Mouse (Mus musculus): ENCODE data around the gene Gm13283. TPM values are rescaled to one million over a fixed set of nuclear protein-coding genes. Genes with fewer than 3 reads are reported as not detected.
"Not testable (repeated sequence)": the region's sequence is repeated elsewhere in the genome, so short reads cannot be mapped to it uniquely, and the experiment has no call there.

The Gm13283 gene
- 0.22 TPM in 1 of 2 replicates, not detected in the other for polyA plus RNA-seq (2015; fragmentation: Nextera tagmentation; extraction: Ambion mirVana)

- H3K27me3 ChIP-seq; H3K27ac ChIP-seq; H3K9ac ChIP-seq; H3K9me3 ChIP-seq; ATAC-seq (ENCODE audit: low FRiP score); H3K36me3 ChIP-seq; H3K4me1 ChIP-seq (replicated peaks): not testable (repeated sequence)
- Histone ChIP-seq H3K4me2 (peak within 1 kb of the TSS; percentile 61), H3K4me3 (peak within 1 kb of the TSS; percentile 35)
- 18% methylated on average over 10 of the region's 14 CpGs for WGBS
Measured at GRCm38 (mm10) chr4:88759610-88760268, at the start of gene Gm13283. Gene Gm13283 (plus strand): TSS chr4:88760119.

- Histone ChIP-seq H3K9ac (no peak overlapping the region), H3K4me3 (no peak overlapping the region), H3K4me1 (replicated peaks) (peaks cover 18% of the 10 kb centered on the region), H3K27me3 (no peaks in the 10 kb centered on the region), H3K27ac (no peak overlapping the region), H3K36me3 (peaks cover 38% of the 10 kb centered on the region), H3K4me2 (no peak overlapping the region), H3K9me3 (no peaks in the 10 kb centered on the region)
- ATAC-seq (ENCODE audit: low FRiP score), result no peak
- 77% methylated on average over 1 of the region's 1 CpGs for WGBS
Measured at GRCm38 (mm10) chr4:88714281-88714680, 45.6 kb upstream of the Gm13283 start.

GRCm38 (mm10) chr4:88715059-88715458 is 44.9 kb upstream of the Gm13283 start:
- peaks cover 40% of the 10 kb centered on the region for H3K36me3 ChIP-seq
- no peak overlapping the region for H3K9ac ChIP-seq
- no peaks in the 10 kb centered on the region for H3K27me3 ChIP-seq
- no peak overlapping the region for H3K4me3 ChIP-seq
- no peak overlapping the region for H3K27ac ChIP-seq
- H3K4me2 ChIP-seq, result no peak overlapping the region
- no peak for ATAC-seq (ENCODE audit: low FRiP score)
- H3K9me3 ChIP-seq, result no peaks in the 10 kb centered on the region
- peaks cover 20% of the 10 kb centered on the region for H3K4me1 ChIP-seq (replicated peaks)

- ATAC-seq (ENCODE audit: low FRiP score), result no peak
- Histone ChIP-seq H3K27ac (no peak overlapping the region), H3K4me2 (peak overlapping the region; percentile 91), H3K27me3 (no peaks in the 10 kb centered on the region), H3K4me1 (replicated peaks) (peaks cover 34% of the 10 kb centered on the region), H3K4me3 (peak overlapping the region; percentile 35), H3K9ac (peak overlapping the region; percentile 56), H3K36me3 (peaks cover 38% of the 10 kb centered on the region), H3K9me3 (no peaks in the 10 kb centered on the region)
- 65% methylated on average over 1 of the region's 1 CpGs for WGBS
Measured at GRCm38 (mm10) chr4:88718715-88719114, 41.2 kb upstream of the Gm13283 start.

- Histone ChIP-seq H3K9me3 (no peaks in the 10 kb centered on the region), H3K4me2 (peak within 1 kb of the TSS; percentile 91), H3K27me3 (no peaks in the 10 kb centered on the region), H3K27ac (peak within 1 kb of the TSS; percentile 96), H3K36me3 (peaks cover 14% of the 10 kb centered on the region), H3K4me1 (replicated peaks) (peaks cover 27% of the 10 kb centered on the region), H3K9ac (peak within 1 kb of the TSS; percentile 94), H3K4me3 (peak within 1 kb of the TSS; percentile 71)
- under 1% methylated on average over 71 of the region's 82 CpGs for WGBS
- ATAC-seq (ENCODE audit: low FRiP score), result peak; percentile 99
Measured at GRCm38 (mm10) chr4:88721791-88722721, 37.9 kb upstream of the Gm13283 start, which contains the start of the genes Gm26566 and Klhl9. Gene Gm26566 (plus strand): TSS chr4:88721805. Gene Klhl9 (minus strand): TSS chr4:88722465.

GRCm38 (mm10) chr4:88723497-88724090 is 36.3 kb upstream of the Gm13283 start:
- 68% methylated on average over 8 of the region's 8 CpGs for WGBS
- H3K9me3 ChIP-seq, result no peaks in the 10 kb centered on the region
- no peak for ATAC-seq (ENCODE audit: low FRiP score)
- H3K4me1 ChIP-seq (replicated peaks), result peaks cover 21% of the 10 kb centered on the region
- H3K27me3 ChIP-seq, result no peaks in the 10 kb centered on the region
- H3K36me3 ChIP-seq, result peaks cover 11% of the 10 kb centered on the region
- H3K4me2 ChIP-seq, result no peak overlapping the region
- H3K9ac ChIP-seq, result no peak overlapping the region
- no peak overlapping the region for H3K4me3 ChIP-seq
- H3K27ac ChIP-seq, result no peak overlapping the region

GRCm38 (mm10) chr4:88726727-88727126 is 33.2 kb upstream of the Gm13283 start:
- Histone ChIP-seq H3K4me2 (no peak overlapping the region), H3K4me3 (no peak overlapping the region), H3K36me3 (no peaks in the 10 kb centered on the region), H3K27me3 (no peaks in the 10 kb centered on the region), H3K4me1 (replicated peaks) (no peaks in the 10 kb centered on the region), H3K27ac (no peak overlapping the region), H3K9ac (no peak overlapping the region), H3K9me3 (no peaks in the 10 kb centered on the region)
- WGBS, result 79% methylated on average over 6 of the region's 6 CpGs
- no peak for ATAC-seq (ENCODE audit: low FRiP score)

- H3K4me2 ChIP-seq, result no peak overlapping the region
- H3K9me3 ChIP-seq, result no peaks in the 10 kb centered on the region
- H3K27me3 ChIP-seq, result no peaks in the 10 kb centered on the region
- H3K36me3 ChIP-seq, result no peaks in the 10 kb centered on the region
- no peak overlapping the region for H3K9ac ChIP-seq
- no peak overlapping the region for H3K27ac ChIP-seq
- ATAC-seq (ENCODE audit: low FRiP score), result no peak
- H3K4me1 ChIP-seq (replicated peaks), result no peaks in the 10 kb centered on the region
- H3K4me3 ChIP-seq, result no peak overlapping the region
- WGBS, result 0% methylated on average over 1 of the region's 1 CpGs
Measured at GRCm38 (mm10) chr4:88727324-88727723, 32.6 kb upstream of the Gm13283 start.

GRCm38 (mm10) chr4:88738480-88738879 is 21.4 kb upstream of the Gm13283 start:
- no peaks in the 10 kb centered on the region for H3K9me3 ChIP-seq
- H3K4me3 ChIP-seq, result no peak overlapping the region
- H3K36me3 ChIP-seq, result no peaks in the 10 kb centered on the region
- ATAC-seq (ENCODE audit: low FRiP score), result no peak
- no peak overlapping the region for H3K27ac ChIP-seq
- peaks cover 4% of the 10 kb centered on the region; the same call in 1 of the 2 replicates for H3K27me3 ChIP-seq
- H3K9ac ChIP-seq, result no peak overlapping the region
- no peak overlapping the region for H3K4me2 ChIP-seq
- no peaks in the 10 kb centered on the region for H3K4me1 ChIP-seq (replicated peaks)
- 5% methylated on average over 2 of the region's 2 CpGs for WGBS

GRCm38 (mm10) chr4:88739036-88739435 is 20.9 kb upstream of the Gm13283 start:
- ATAC-seq (ENCODE audit: low FRiP score), result no peak
- H3K36me3 ChIP-seq, result no peaks in the 10 kb centered on the region
- H3K9ac ChIP-seq, result no peak overlapping the region
- H3K9me3 ChIP-seq, result no peaks in the 10 kb centered on the region
- no peak overlapping the region for H3K27ac ChIP-seq
- 90% methylated on average over 6 of the region's 6 CpGs for WGBS
- peaks cover 4% of the 10 kb centered on the region; the same call in 1 of the 2 replicates for H3K27me3 ChIP-seq
- H3K4me1 ChIP-seq (replicated peaks), result no peaks in the 10 kb centered on the region
- no peak overlapping the region for H3K4me2 ChIP-seq
- H3K4me3 ChIP-seq, result no peak overlapping the region

- Histone ChIP-seq H3K27ac (no peak overlapping the region), H3K36me3 (no peaks in the 10 kb centered on the region), H3K4me1 (replicated peaks) (no peaks in the 10 kb centered on the region), H3K4me2 (no peak overlapping the region), H3K9ac (no peak overlapping the region), H3K9me3 (no peaks in the 10 kb centered on the region), H3K27me3 (no peaks in the 10 kb centered on the region), H3K4me3 (no peak overlapping the region)
- WGBS, result 96% methylated on average over 4 of the region's 4 CpGs
- ATAC-seq (ENCODE audit: low FRiP score), result no peak
Measured at GRCm38 (mm10) chr4:88741426-88741825, 18.5 kb upstream of the Gm13283 start.

GRCm38 (mm10) chr4:88742771-88743371 is 17.0 kb upstream of the Gm13283 start:
- no peaks in the 10 kb centered on the region for H3K36me3 ChIP-seq
- no peaks in the 10 kb centered on the region for H3K27me3 ChIP-seq
- no peak overlapping the region for H3K27ac ChIP-seq
- no peak overlapping the region for H3K4me2 ChIP-seq
- H3K4me3 ChIP-seq, result no peak overlapping the region
- ATAC-seq (ENCODE audit: low FRiP score), result no peak
- H3K9me3 ChIP-seq, result no peaks in the 10 kb centered on the region
- H3K9ac ChIP-seq, result no peak overlapping the region
- WGBS, result 88% methylated on average over 7 of the region's 7 CpGs
- H3K4me1 ChIP-seq (replicated peaks), result no peaks in the 10 kb centered on the region
